Mouse (Mus musculus) liver, embryonic 14.5 days (tissue): ENCODE measurements around the gene Trmt10a.

Experiments
- CTCF ChIP-seq: IDR thresholded peaks from 2 replicates; pipeline ENCODE4 v1.5.1; 2016; ENCODE audit warnings: antibody characterized with exemption, low read depth, control low read depth
- EP300 ChIP-seq: IDR thresholded peaks from 2 replicates; pipeline ENCODE4 v1.6.1; 2016; ENCODE audit warnings: antibody characterized with exemption, low read depth

DNA sequence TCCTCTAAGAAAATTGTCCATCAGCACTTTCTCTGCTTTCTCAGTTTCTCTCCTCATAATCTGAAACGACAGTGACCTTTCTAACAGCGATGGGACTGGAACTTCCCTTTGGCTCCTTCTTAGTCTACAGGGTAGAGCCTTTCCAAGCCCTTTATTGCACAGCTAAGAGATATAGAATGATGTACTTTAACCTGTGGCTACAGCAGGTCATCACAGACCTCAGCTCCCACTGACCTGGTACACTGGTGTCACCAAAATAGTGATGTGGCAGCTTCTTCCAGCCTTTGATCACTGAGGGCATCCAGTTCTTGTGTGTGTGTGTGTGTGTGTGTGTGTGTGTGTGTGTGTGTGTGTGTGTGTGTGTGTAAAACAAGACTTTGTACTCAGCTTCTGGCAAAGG lies 21.8 kb upstream of the Trmt10a start:
- TF ChIP-seq CTCF (no peak), EP300 (no peak)
